In genomic region chrX:94544923-94545322, GRCm38 (mm10) we compare ENCODE assay signal across 10 mouse cellular contexts. TPM values are rescaled to one million over a fixed set of nuclear protein-coding genes. Genes with fewer than 3 reads are reported as not detected.
A peak's percentile ranks its signal among the peaks of the same experiment; 100 is the strongest.
DNase-seq lines count a peak whose midpoint lies in the region; ATAC-seq and TF ChIP-seq lines count a peak whose summit lies in the region.
"Had no signal": no experiment of that assay in that cellular context is flagged by ENCODE, and none has a peak within 500 bp of the region (broad histone marks: within the 10 kb centered on the region; RNA-seq: fewer than 3 reads in every experiment).

No protein-coding gene starts in this region.

- no peak for TF ChIP-seq POLR2A in cerebellum, adult 2 months (IDR thresholded peaks at IDR 0.05; ENCODE audit: borderline replicate concordance, insufficient read depth, low read length)
- TF ChIP-seq POLR2A in embryonic fibroblast, embryonic 13.5 days (IDR thresholded peaks at IDR 0.05; ENCODE audit: low read depth, low read length) = no peak

- 0% methylated on average over 1 of the region's 1 CpGs for WGBS in cerebellum, adult 2 months

- peak; percentile 63; the same call in 1 of the 2 replicates for ATAC-seq in megakaryocyte-erythroid progenitor cell, adult 5-6 weeks (replicated peaks; ENCODE audit: low FRiP score, low TSS enrichment, poor library complexity, severe bottlenecking)

- DNase-seq in cerebellum, adult 2 months = peak in 1 of 2 experiments; percentile 8
- no peak for DNase-seq in cerebellum, adult 9-11 months
- peak; percentile 9 to 12 for DNase-seq in lung, adult 18-20 months
- no peak for DNase-seq in lung, postnatal 25 days (ENCODE audit: low spot score)
- no peak for DNase-seq in urinary bladder, postnatal 10 days (ENCODE audit: low spot score)
- no peak for DNase-seq in spleen, postnatal 14 days (ENCODE audit: low spot score in 2 of 2)

- H3K27me3 ChIP-seq in cerebellum, adult 2 months (ENCODE audit: control insufficient read depth, insufficient read depth, low read length) = no peaks in the 10 kb centered on the region

- H3K4me3 ChIP-seq in cerebellum, adult 2 months (replicated peaks; ENCODE audit: insufficient read depth, low read depth, low read length) = no peak overlapping the region
- no peak overlapping the region for H3K4me3 ChIP-seq in embryonic fibroblast, embryonic 13.5 days (ENCODE audit: insufficient read depth, low read length)
- H3K4me3 ChIP-seq: erythroblast, embryonic 14.5 days; limb, embryonic 15.5 days had no signal

- H3K4me1 ChIP-seq in cerebellum, adult 2 months (ENCODE audit: control insufficient read depth, insufficient read depth, low read length) = no peaks in the 10 kb centered on the region
- H3K4me1 ChIP-seq in embryonic fibroblast, embryonic 13.5 days (ENCODE audit: control insufficient read depth, insufficient read depth, low read length) = no peaks in the 10 kb centered on the region

- peak; percentile 43; the same call in 1 of the 2 replicates for TF ChIP-seq CTCF in cerebellum, adult 2 months (IDR thresholded peaks at IDR 0.05; ENCODE audit: borderline replicate concordance, insufficient read depth, low read depth, low read length)
- TF ChIP-seq CTCF in embryonic fibroblast, embryonic 13.5 days (IDR thresholded peaks at IDR 0.05; ENCODE audit: borderline replicate concordance, insufficient read depth, low read length) = peak; percentile 12; the same call in 1 of the 2 replicates

- H3K27ac ChIP-seq in cerebellum, adult 2 months (ENCODE audit: insufficient read depth, low read length) = no peak overlapping the region
- no peak overlapping the region for H3K27ac ChIP-seq in embryonic fibroblast, embryonic 13.5 days (ENCODE audit: insufficient read depth, low read length)
- H3K27ac ChIP-seq: limb, embryonic 15.5 days had no signal

RNA-seq across cellular contexts. Expression of gene Maged1, which starts 3.0 kb away (rescaled TPM):
- polyA plus RNA-seq in cerebellum, adult 2 months (2012; rRNA removed) = 430 and 476 TPM in 2 replicates
- polyA plus RNA-seq in embryonic fibroblast, embryonic 13.5 days (2011; ENCODE audit: insufficient read length, low read depth, missing spikeins) = 361 and 412 TPM in 2 replicates
- total RNA-seq in megakaryocyte-erythroid progenitor cell, adult 5-6 weeks (2014; fragmentation: Nextera tagmentation) = 0.54 and 3.5 TPM in 2 replicates
- 0.28 and 2.7 TPM in 2 replicates for total RNA-seq in megakaryocyte-erythroid progenitor cell, adult 5-6 weeks (2017)

Comparison
In these comparisons a context has a peak if more than half of its experiments do, and no peak if none do; other contexts are left out.
1. DNase-seq: peak in lung, adult 18-20 months (2 of 2); none in cerebellum, adult 9-11 months (single experiment), lung, postnatal 25 days (single experiment), urinary bladder, postnatal 10 days (single experiment) and spleen, postnatal 14 days (0 of 2).